Mouse (Mus musculus): ENCODE results near the gene Ubash3a.

Ubash3a gene

DNA sequence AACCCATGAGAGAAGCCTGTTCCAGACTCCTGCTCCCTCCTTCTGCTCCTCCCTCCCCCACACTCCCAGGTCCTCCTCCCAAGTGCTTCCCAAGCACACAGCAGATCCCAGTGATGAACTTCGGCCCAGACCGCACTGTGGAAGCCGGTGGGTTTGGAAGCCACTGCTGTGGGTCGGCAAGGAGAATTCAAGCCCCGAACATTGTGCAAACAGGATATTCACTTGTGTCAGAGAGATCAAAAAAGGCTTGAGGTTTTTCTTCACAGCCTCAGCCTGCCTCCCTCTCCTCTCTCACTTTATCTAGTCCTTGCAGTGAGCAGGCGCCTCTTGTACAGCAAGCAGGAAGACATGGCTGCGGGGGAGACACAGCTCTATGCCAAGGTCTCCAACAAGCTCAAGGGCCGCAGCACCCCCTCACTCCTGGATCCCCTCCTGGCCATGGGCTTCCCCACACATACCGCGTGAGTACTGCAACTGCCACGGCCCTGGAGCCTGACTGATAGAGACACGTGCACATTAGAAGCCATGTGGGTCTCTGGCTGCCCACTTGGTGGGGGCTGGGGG, at the start of gene Ubash3a:
Gene Ubash3a (plus strand): TSS at position 103 of the 564 bp plus-strand sequence.
- no peak for DNase-seq (ENCODE audit: low read depth, low spot score)

DNA sequence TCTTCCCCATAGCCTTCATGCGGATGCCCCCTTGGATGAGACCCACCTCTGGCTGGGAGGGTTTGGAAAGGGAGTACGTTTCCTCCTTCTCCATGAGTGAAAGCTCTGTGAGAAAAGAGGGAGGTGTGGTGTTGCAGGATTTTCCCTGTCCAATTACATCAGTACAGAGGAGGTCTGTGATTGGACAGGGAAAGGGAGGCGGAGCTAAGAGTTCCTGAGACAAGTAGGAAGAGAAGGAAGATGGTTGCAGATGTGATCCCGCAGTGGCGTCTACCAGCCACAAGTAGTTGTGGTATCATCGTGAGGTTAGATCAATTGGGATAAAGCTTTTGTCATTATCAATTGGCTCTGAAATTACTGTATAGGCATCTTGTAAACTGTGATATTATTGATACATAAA, 49.8 kb upstream of the Ubash3a start:
- no peak for DNase-seq (ENCODE audit: low read depth, low spot score)

DNA sequence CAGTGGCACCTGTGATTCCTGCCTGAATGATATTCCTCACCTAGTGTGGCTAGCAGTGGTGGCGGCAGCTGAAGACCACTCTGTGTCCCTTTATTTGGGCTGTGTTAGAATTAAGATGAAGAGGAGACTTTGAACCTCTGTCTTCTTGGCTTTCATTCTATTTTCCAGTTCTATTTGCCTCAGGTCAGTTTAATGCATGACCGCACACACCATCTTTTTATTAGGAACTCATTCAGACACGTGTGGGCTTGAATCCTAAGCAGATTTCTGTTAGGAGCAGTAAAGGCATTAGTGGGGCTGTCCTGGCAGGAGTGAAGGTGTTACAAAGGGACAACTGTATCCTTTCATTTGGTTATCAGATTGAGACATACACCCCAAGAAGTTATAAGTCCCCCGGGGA, 47.4 kb upstream of the Ubash3a start:
- no peak for DNase-seq (ENCODE audit: low read depth, low spot score)

DNA sequence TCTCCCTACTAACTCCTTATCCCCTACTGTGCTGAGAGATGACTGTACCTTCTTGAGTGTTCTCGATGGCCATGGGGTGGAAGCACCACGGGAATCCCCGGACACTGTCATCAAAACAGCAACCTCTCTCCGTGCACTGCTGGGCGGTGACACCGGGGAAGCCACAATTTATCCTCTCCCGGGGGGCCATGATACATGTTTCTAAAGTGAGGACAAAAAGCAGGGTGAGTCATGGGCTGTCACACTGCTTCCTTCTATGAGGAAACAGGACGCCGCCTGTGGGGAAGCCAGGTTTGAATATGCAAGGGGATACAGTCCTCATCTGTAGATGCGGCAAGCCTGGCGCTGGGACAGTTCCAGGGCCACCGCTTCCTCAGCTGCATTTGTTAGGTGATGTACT, 45.1 kb upstream of the Ubash3a start:
- DNase-seq (ENCODE audit: low read depth, low spot score) = no peak

DNA sequence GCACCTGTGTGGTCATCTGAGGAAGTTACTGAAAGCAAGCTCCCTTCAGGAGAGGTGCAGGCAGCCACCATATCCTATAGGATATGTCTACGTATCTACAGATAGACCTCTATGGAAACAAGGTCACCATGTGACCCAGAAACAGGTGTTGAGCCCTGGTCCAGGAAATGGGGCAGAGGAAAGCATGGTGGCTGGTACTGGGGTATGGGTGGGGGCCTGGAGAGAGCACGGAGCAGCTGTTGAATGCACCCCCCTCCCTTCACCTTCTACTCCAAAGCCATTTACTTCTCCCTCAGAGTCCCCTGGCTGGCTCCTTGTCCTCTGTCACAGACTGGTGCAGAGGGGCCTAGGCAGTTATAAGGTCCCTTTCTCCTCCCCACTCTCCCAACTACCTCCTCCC, 43.9 kb upstream of the Ubash3a start:
- DNase-seq (ENCODE audit: low read depth, low spot score) = no peak

DNA sequence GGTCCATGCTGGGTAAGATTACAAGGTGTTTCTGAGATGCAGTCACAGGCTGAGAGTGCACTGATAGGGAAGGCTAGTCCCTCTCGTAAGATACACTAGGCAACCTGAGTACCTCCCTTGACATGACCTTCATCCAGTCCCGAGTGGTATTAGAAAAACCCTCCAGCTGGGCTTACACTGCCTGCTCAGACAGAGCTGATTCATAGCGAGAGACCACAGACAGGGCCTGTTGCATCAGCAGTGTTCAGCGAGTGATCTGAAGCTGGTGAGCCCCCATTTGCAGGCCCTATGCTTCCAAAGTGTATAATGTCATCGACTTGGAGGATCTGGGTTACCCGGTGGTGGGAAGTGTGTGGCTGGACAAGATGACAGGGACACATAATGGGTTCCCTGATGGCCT, 42.5 kb upstream of the Ubash3a start, which contains the start of gene Tff1:
Gene Tff1 (minus strand): TSS at position 151 of the 400 bp plus-strand sequence.
- DNase-seq (ENCODE audit: low read depth, low spot score) = no peak

DNA sequence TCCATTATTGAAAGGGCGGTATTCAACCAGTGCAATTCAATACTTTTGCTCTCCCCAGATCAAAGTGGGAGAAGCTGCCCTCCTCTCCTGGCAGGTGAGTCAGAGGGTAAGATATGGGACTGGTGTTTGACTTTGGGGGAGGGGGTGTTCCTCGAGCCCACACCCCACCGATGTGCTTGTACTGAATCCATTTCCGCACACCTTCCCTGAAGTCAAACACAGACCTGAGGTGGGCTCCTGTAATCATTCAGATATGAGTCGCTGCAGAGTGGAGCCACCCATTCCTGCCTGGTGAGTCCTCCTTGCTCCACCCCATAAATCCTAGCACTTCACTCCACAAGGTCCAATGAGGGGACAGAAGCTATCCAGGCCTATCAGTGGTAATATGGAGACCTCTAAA, 37.9 kb upstream of the Ubash3a start:
- DNase-seq (ENCODE audit: low read depth, low spot score) = no peak

GRCm38 (mm10) chr17:31176321-31176720, 31.4 kb upstream of the Ubash3a start:
- no peak for DNase-seq (ENCODE audit: low read depth, low spot score)

- DNase-seq (ENCODE audit: low read depth, low spot score) = no peak
Measured at GRCm38 (mm10) chr17:31181490-31181889, 26.2 kb upstream of the Ubash3a start.

DNA sequence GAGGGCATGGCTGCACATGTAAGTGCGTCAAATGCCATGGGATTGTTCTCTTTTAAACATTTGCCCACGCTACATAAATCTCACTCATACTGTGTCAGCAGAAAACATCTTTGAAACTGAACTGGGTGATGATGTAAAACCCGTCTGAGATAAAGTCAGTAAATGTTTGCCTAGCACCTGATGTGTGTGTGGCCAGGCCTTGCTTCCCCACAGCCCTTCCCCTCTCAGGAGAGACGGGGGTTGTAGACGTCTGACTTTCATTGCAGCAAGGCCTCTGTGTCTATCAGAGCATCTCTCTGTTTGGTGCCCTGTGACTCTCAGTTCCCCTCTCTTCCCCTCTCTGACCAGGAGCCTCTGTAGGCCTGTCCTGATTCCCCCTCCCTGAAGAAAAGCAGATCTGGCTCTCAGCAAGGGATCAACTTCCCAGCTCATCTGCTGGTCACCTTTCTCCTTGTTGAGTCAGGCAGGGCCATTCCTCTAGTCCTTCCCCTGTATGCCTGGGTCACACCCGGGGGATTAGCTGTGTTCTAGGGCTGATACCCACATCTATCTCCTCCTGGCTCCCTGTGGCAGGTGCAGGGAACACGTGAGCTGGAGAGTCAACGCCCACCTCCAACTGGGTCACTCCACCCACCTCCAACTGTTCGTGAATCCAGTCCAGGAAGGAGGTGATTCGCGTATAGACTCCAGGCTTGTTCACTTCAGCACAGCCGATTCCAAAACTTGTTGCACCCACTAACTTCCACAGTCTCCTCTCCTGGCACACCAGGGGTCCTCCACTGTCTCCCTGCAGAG, 24.3 kb upstream of the Ubash3a start:
- DNase-seq (ENCODE audit: low read depth, low spot score) = no peak

GRCm38 (mm10) chr17:31184269-31184990, 23.2 kb upstream of the Ubash3a start:
- DNase-seq (ENCODE audit: low read depth, low spot score) = no peak

DNA sequence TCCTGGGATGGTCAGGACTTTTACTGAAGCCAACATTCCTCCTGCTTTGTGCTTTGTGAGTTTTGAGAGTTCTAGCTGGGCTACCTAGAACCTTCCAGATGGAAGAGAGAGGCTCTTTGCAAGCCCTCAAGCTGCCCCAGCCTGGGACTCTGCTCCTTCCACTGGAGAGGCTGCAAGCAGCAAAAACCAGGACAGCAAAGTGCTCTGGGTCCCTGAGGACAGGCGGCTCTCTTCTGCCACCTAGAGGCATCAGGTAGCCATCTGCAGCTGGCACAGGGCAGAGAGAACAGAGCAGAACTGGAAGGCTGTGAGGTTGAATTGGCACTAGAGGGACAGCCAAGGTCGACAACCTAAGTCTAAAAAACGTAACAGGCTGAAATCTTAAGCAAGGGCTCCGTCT, 20.3 kb upstream of the Ubash3a start:
- DNase-seq (ENCODE audit: low read depth, low spot score) = peak; percentile 61

DNA sequence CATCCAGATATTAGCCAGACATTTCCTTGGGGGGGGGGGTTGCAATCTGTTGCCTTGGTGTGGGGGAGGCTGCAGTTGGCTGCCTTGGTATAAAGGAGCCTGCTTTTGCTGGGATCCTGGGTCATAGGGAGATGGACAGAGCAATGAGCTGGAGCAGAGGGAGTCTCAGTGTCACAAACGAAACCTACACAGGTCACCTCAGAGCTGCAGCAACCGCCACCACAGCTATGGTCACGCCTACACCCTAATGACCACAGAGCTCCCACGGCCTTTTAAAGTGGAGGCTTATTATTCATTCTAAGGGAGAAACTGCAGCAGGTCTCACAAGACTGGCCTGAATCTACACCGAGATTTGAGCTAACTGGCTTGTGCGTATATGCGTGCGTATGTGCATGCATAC, 15.8 kb upstream of the Ubash3a start:
- no peak for DNase-seq (ENCODE audit: low read depth, low spot score)

DNA sequence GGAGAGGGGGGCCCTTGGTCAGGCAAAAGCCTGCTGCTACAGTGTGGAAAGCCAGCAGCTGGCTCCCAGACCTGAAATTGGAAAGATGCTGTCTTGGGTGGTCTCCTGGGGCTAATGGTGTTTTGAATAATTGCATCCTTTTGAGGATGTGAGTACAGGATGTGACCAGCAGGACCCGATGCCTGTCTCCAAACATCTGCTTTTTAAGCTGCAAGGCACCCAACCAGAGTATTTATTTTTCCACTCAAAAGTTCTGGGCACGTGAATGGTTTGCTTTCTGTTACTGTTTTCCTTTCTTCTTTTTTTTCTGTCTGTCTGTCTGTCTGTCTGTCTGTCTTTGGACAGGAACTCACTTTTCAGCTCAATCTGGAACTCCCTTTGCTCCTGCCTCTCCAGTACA, 15.0 kb upstream of the Ubash3a start:
- no peak for DNase-seq (ENCODE audit: low read depth, low spot score)

DNA sequence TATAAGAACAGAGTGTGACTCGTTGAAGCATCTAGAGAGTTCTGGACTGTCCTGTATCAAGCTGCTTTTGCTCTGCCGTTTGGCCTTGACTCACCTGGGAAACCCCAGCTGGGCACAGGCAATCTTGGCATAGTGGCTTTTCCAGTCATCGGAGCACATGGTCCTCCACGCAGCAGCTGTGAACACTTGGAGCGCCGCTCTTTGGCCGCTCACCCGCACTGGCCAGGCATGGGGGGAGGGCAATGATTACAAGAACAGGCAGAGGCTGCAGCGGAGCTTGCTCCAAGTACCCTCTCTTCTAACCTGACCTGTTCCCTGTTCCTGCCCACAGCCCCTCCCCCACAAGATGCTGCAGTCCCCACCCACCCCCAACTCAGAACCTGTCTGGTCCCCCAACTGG, 14.3 kb upstream of the Ubash3a start:
- no peak for DNase-seq (ENCODE audit: low read depth, low spot score)

DNA sequence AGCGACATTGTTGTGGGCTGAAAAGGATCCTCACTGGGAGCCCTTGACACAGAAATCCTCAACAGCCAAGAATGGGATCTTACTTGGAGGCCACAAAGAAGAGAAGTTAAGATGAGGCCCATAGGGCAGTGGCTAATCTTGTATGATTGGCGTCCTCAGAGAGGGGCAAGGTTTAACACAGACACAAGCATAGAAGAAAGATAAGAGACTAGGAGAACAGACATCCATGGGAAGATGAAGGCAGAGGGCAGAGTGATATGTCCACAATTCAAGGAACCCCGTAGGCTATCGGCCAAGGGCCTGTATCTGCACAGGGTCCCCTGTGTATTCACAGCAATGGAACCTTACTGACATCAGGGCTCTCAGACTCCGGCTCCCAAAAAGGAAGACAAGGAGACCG, 12.5 kb upstream of the Ubash3a start:
- no peak for DNase-seq (ENCODE audit: low read depth, low spot score)

DNA sequence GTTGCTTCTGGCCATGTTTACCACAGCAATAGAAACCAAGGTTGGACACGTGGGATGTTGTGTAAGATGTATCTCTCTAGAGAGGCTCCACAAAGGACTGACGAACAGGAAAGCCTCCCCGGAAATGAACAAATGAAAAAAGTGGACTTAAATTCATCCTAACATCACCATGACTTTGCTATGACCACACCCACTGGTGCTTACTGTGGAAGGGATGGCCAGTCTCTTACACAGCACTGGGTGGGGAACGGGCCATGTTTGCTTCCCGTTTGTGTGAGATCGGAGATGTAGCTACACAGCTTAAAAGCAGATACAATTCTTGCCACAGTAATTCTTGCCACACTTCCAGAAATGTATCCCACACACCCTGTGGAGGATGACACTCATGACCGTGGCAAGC, 11.4 kb upstream of the Ubash3a start:
- DNase-seq (ENCODE audit: low read depth, low spot score) = no peak

- no peak for DNase-seq (ENCODE audit: low read depth, low spot score)
Measured at GRCm38 (mm10) chr17:31198877-31199276, 8.8 kb upstream of the Ubash3a start, which contains the start of gene Tmprss3. Gene Tmprss3, minus strand, starts transcription at chr17:31198977.

- no peak for DNase-seq (ENCODE audit: low read depth, low spot score)
Measured at GRCm38 (mm10) chr17:31208654-31209053, 981 bp downstream of the Ubash3a start.

DNA sequence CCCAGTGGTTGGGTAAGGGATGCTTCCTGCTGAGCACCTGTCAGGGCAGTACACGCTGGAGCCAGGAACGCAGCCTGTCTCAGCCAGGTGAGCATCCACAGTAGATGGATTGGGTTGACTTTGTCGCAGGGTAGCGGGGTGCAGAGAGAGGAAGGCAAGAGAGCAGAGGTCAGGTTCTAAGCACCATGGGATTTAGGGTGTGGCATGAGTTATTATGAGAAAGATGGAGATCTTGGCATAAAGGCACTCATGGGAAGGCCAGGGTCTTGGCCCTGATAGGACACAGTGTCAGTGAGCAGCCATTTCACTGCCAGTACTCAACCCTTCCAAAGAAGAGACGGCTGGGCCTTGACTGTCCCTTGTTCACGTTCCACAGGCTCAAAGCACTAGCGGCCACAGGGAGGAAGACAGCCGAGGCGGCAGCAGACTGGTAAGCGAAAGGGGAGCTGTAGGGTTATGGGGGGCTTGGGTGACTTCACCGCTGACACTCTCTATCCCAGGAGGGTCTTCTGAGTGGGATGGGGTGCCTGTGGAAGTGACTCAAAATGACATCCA, 1.8 kb downstream of the Ubash3a start:
- no peak for DNase-seq (ENCODE audit: low read depth, low spot score)

- DNase-seq (ENCODE audit: low read depth, low spot score) = no peak
Measured at GRCm38 (mm10) chr17:31210299-31210698, 2.6 kb downstream of the Ubash3a start.

- DNase-seq (ENCODE audit: low read depth, low spot score) = no peak
Measured at GRCm38 (mm10) chr17:31211881-31212280, 4.2 kb downstream of the Ubash3a start.
